Mouse (Mus musculus) stomach, embryonic 16.5 days (tissue): ENCODE data around the gene Vwa2. TPM values are rescaled to one million over a fixed set of nuclear protein-coding genes. Genes with fewer than 3 reads are reported as not detected.

ENCODE experiments used
- ATAC-seq: fragments of 200-750 bp; cut with Nextera tagmentation; 2 replicates; pipeline ENCODE4 v1.8.0; 2017; ENCODE audit warnings: moderate number of reproducible peaks, moderate TSS enrichment; ENCODE audit not compliant: insufficient read depth, low FRiP score
- H3K27ac ChIP-seq: fragments of 300-500 bp; sonication (generic); 2 replicates; pipeline ENCODE4 v1.5.1; 2014; ENCODE audit warnings: low read length
- H3K27me3 ChIP-seq: fragments of 300-500 bp; sonication (generic); 2 replicates; pipeline ENCODE4 v1.6.1; 2014; ENCODE audit warnings: low read length, control low read depth, mixed read lengths; ENCODE audit not compliant: control insufficient read depth, insufficient read depth
- H3K36me3 ChIP-seq: fragments of 300-500 bp; sonication (generic); 2 replicates; pipeline ENCODE4 v1.6.1; 2014; ENCODE audit warnings: low read length; ENCODE audit not compliant: control insufficient read depth, insufficient read depth
- H3K4me1 ChIP-seq: fragments of 300-500 bp; sonication (generic); 2 replicates; pipeline ENCODE4 v1.6.1; 2014; ENCODE audit warnings: low read length, control low read depth, mixed read lengths; ENCODE audit not compliant: control insufficient read depth, insufficient read depth
- H3K4me2 ChIP-seq: fragments of 300-500 bp; sonication (generic); 2 replicates; pipeline ENCODE4 v1.6.1; 2014; ENCODE audit warnings: low read depth, low read length, mixed read lengths
- H3K4me3 ChIP-seq: fragments of 300-500 bp; sonication (generic); replicated peaks from 2 replicates; pipeline ENCODE4 v1.5.1; 2014; ENCODE audit warnings: mild to moderate bottlenecking, low read length
- H3K9ac ChIP-seq: fragments of 300-500 bp; sonication (generic); 2 replicates; pipeline ENCODE4 v1.6.1; 2014; ENCODE audit warnings: low read length
- H3K9me3 ChIP-seq: fragments of 300-500 bp; sonication (generic); replicated peaks from 2 replicates; pipeline ENCODE4 v1.6.1; 2016; ENCODE audit warnings: low read length, control low read depth; ENCODE audit not compliant: control insufficient read depth
- WGBS: fragments of 180-500 bp; shearing (Covaris S2); extraction: QIAGEN DNeasy Blood & Tissue Kit; methylation state at CpG from one replicate; pipeline ENCODE4 v1.1.7; 2014; 5-methylcytosine and 5-hydroxymethylcytosine counted together
- polyA plus RNA-seq: library from polyadenylated mRNA; unstranded; fragments of >200 nt; fragmentation: Nextera tagmentation; extraction: Ambion mirVana; gene quantifications from 2 replicates; pipeline ENCODE4 v1.2.1, GENCODE M21; 2015

The Vwa2 gene
- polyA plus RNA-seq, 1 experiment from 2014 or later, result 2.9 TPM

DNA sequence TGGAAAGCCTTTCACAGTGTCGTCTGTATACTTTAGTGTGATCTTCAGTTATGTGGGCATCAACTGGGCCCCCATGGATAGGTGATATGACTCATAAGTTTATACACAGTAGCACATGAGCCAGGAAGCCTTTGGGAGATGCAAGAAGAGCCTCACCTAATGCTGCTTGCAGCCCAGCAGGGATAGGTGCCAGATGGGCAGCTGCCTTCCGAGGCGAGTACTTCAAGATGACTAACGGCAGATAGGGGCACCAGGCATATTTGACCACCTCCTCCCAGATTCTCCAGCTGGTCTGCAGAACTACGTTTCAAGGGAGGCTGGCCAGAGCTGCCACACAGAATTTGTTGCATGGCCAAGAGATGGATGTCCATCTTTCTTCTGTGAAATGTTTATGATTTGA is 19.3 kb downstream of the Vwa2 start:
- WGBS, result 54% methylated on average over 5 of the region's 5 CpGs

DNA sequence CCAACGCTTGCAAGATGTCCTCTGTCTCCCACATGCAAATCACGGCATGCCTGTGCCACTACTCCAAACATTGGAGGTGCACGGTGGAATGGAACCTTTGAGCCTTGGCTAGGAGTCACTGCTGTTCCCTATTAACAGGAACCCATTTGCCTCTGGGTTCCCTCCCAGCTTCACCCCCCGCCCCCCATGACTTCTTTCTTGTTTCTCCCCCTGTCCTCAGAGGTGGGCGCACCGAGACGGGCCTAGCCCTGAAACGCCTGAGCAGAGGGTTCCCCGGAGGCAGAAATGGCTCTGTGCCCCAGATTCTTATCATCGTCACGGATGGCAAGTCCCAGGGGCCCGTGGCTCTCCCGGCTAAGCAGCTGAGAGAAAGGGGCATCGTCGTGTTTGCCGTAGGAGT is 23.6 kb downstream of the Vwa2 start:
- Histone ChIP-seq H3K9ac (no peak overlapping the region), H3K9me3 (no peaks in the 10 kb centered on the region), H3K36me3 (no peaks in the 10 kb centered on the region), H3K27me3 (no peaks in the 10 kb centered on the region), H3K4me3 (no peak overlapping the region), H3K27ac (no peak overlapping the region), H3K4me2 (no peak overlapping the region), H3K4me1 (no peaks in the 10 kb centered on the region)
- no peak for ATAC-seq
- 85% methylated on average over 16 of the region's 16 CpGs for WGBS

More for the DNA sequence above, 19.3 kb downstream of the Vwa2 start:
- Histone ChIP-seq H3K4me1 (peaks cover 11% of the 10 kb centered on the region), H3K36me3 (no peaks in the 10 kb centered on the region), H3K4me3 (no peak overlapping the region), H3K4me2 (no peak overlapping the region), H3K9me3 (no peaks in the 10 kb centered on the region), H3K9ac (no peak overlapping the region), H3K27ac (no peak overlapping the region), H3K27me3 (no peaks in the 10 kb centered on the region)
- ATAC-seq, result no peak

DNA sequence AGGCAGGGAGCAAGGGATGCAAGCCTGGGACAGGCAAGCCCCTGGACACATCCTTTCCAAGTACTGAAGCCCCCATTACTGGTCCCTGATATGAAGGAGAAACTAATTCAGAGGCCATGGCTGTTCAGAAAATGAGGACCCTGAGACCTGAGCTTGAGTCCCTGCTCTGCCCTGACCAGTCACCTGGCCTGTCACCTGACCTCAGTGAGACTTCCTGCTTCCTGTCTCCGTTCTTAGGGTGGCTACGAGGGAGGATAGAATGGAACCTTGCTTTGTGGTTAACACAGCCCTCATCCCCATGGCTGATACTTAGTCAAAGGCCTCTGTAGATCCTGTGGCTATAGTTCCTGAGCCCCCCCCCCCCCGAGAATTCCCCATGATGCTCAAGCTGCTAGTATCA is 30.0 kb downstream of the Vwa2 start:
- Histone ChIP-seq H3K4me1 (no peaks in the 10 kb centered on the region), H3K9ac (no peak overlapping the region), H3K9me3 (no peaks in the 10 kb centered on the region), H3K4me3 (no peak overlapping the region), H3K36me3 (no peaks in the 10 kb centered on the region), H3K27ac (no peak overlapping the region), H3K27me3 (no peaks in the 10 kb centered on the region), H3K4me2 (no peak overlapping the region)
- 67% methylated on average over 3 of the region's 3 CpGs for WGBS
- ATAC-seq, result no peak

DNA sequence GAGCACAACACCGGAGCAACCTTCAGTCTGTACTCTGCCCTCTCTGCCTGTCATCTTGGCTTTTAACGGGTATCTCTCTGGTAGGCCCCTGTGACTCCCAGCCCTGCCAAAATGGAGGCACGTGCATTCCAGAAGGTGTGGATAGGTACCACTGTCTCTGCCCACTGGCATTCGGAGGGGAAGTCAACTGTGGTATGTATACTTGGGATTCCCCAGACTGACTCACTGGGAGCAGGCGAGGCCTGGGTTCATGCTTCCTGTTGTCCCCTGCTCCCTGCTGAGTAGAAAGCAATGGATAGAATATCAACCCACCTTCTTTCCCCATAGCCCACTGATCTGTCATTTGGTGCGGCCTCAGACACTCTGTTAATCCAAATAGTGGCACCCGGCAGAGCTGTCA is 31.3 kb downstream of the Vwa2 start:
- Histone ChIP-seq H3K9me3 (no peaks in the 10 kb centered on the region), H3K4me3 (no peak overlapping the region), H3K9ac (no peak overlapping the region), H3K27ac (no peak overlapping the region), H3K4me1 (no peaks in the 10 kb centered on the region), H3K27me3 (no peaks in the 10 kb centered on the region), H3K36me3 (no peaks in the 10 kb centered on the region), H3K4me2 (no peak overlapping the region)
- 83% methylated on average over 7 of the region's 7 CpGs for WGBS
- ATAC-seq, result no peak

DNA sequence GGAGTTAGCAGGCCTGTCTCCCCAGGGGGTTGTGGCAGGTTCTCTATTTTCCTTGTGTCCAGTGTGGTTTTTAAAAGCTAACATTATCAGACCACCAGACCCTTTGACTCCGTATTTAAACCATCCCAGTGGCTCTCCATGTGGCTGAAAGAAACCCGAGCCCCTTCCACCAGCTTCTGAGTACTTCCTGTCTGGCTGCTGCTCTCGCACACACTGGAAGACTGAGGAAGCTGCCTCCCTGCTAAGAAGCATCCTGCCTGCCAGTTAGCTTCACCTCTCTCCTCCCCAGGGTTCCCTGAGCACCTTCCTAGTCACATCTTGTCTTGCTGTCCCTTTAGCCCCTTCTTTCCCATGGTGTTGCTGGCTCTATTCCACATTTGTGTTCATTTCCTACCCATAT is 33.8 kb downstream of the Vwa2 start:
- no peak overlapping the region for H3K27ac ChIP-seq
- H3K27me3 ChIP-seq, result no peaks in the 10 kb centered on the region
- no peaks in the 10 kb centered on the region for H3K4me1 ChIP-seq
- H3K9ac ChIP-seq, result no peak overlapping the region
- 41% methylated on average over 3 of the region's 3 CpGs for WGBS
- no peak for ATAC-seq
- no peaks in the 10 kb centered on the region for H3K9me3 ChIP-seq
- no peaks in the 10 kb centered on the region for H3K36me3 ChIP-seq
- H3K4me3 ChIP-seq, result no peak overlapping the region
- no peak overlapping the region for H3K4me2 ChIP-seq

DNA sequence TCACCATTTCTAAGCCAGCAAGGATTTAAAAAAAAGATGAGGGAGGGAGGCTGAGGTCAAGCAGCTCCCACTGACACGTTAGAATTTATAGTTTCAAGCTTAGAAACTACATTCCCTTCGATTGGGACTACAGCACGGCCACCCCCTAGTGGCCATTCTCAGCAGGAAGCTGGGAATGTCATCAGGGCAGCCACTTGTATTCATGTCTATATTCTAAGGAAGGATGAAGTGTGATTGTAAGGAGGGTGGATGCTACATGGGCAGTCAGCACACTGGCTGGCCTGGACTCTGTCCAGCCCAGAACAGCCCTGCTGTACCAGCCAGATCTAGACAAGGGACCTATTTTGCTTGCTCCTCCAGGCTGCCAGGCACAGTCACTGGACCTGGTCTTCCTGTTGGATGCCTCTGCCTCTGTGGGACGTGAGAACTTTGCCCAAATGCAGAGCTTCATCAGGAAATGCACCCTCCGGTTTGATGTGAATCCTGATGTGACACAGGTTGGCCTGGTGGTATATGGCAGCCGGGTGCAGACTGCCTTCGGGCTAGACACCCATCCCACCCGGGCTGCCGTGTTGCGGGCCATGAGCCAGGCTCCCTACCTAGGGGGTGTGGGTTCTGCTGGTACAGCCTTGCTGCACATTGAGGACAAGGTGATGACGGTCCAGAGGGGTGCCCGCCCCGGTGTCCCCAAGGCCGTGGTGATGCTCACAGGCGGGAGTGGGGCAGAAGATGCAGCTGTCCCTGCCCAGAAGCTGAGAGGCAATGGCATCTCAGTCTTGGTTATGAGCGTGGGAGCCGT is 34.6 kb downstream of the Vwa2 start:
- peak; percentile 23; the same call in 1 of the 2 replicates for ATAC-seq
- H3K4me2 ChIP-seq, result no peak overlapping the region
- no peaks in the 10 kb centered on the region for H3K9me3 ChIP-seq
- H3K4me1 ChIP-seq, result no peaks in the 10 kb centered on the region
- H3K4me3 ChIP-seq, result no peak overlapping the region
- H3K9ac ChIP-seq, result no peak overlapping the region
- peaks cover 1% of the 10 kb centered on the region; the same call in 1 of the 2 replicates for H3K36me3 ChIP-seq
- no peaks in the 10 kb centered on the region for H3K27me3 ChIP-seq
- no peak overlapping the region for H3K27ac ChIP-seq
- WGBS, result 73% methylated on average over 17 of the region's 17 CpGs

DNA sequence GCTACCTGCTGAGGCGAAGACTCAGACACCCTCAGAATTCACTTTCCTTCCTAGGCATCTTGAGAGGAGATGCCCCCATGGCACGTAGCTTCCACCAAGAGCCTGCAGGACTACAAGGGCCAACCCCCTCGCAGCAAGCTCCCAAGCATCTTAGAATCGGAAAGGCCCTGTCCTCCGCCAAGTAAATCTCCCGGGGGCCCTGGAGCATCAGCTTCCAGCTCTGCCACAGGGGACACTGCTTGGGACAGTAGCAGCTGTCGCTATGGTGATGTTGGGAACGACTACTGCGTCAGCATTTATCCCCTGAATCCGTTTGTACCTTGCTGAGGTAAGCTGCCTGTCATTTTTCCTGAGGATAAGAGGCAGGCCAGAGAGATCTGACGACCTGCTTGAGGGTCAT is 36.5 kb downstream of the Vwa2 start:
- H3K4me2 ChIP-seq, result no peak overlapping the region
- no peaks in the 10 kb centered on the region for H3K4me1 ChIP-seq
- ATAC-seq, result no peak
- H3K27ac ChIP-seq, result no peak overlapping the region
- H3K27me3 ChIP-seq, result no peaks in the 10 kb centered on the region
- peaks cover 8% of the 10 kb centered on the region for H3K9me3 ChIP-seq
- H3K36me3 ChIP-seq, result peaks cover 16% of the 10 kb centered on the region; the same call in 1 of the 2 replicates
- WGBS, result 69% methylated on average over 11 of the region's 11 CpGs
- no peak overlapping the region for H3K4me3 ChIP-seq
- H3K9ac ChIP-seq, result no peak overlapping the region

DNA sequence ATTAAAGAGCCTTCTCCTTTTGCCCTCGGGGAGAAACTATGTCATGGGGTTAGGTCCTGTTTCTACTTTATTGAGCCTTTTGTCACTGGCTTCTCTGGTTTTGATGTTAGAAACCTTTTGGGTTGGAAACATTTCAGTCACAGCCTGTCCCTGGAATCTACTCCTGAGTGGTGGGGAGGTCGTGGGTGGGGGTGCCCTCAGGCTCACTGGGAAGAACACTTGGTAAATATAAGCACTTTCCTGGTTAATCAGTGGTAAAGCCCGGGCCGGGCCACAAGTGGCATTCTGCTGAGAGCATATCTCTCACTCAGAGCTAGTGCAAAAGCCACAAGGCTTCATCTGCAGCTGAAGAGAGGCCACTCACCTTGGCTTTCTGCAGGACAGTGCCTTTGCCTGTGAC is 39.7 kb downstream of the Vwa2 start:
- no peak for ATAC-seq
- 66% methylated on average over 4 of the region's 4 CpGs for WGBS
- Histone ChIP-seq H3K36me3 (peaks cover 16% of the 10 kb centered on the region; the same call in 1 of the 2 replicates), H3K27me3 (no peaks in the 10 kb centered on the region), H3K4me3 (no peak overlapping the region), H3K4me1 (no peaks in the 10 kb centered on the region), H3K27ac (no peak overlapping the region), H3K4me2 (no peak overlapping the region), H3K9me3 (peaks cover 8% of the 10 kb centered on the region), H3K9ac (no peak overlapping the region)

DNA sequence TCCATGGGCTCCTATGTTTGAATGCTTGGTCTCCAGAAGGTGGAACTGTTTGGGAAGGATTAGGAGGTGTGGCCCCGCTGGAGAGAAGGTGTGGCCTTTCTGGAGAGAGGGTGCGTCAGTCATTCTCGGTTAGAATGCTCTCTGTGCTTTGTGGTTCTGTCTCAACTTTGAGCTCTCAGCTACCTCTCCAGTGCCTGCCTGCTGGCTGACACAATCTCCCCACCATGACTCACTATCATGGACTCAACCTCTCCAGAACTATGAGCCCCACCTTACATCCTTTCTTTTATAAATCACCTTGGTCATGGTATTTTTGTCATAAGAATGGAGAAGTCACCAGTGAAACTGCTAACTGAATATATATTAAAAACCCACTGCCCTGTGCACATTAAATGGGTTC is 40.6 kb downstream of the Vwa2 start:
- Histone ChIP-seq H3K9ac (no peak overlapping the region), H3K4me3 (no peak overlapping the region), H3K9me3 (peaks cover 8% of the 10 kb centered on the region), H3K27me3 (no peaks in the 10 kb centered on the region), H3K36me3 (peaks cover 16% of the 10 kb centered on the region; the same call in 1 of the 2 replicates), H3K27ac (peak overlapping the region; percentile 62), H3K4me2 (no peak overlapping the region), H3K4me1 (no peaks in the 10 kb centered on the region)
- no peak for ATAC-seq
- WGBS, result 92% methylated on average over 3 of the region's 3 CpGs
